Mouse (Mus musculus) cerebellum, postnatal 4 days (tissue): ENCODE results near the gene Vim.

Experiments used
- DNase-seq, 2 experiments: peaks; one replicate each; pipeline ENCODE4 v3.0.0; 2022; ENCODE audit warnings: low spot score in 2 of 2, mixed read lengths in 1 of 2

Vim gene

DNA sequence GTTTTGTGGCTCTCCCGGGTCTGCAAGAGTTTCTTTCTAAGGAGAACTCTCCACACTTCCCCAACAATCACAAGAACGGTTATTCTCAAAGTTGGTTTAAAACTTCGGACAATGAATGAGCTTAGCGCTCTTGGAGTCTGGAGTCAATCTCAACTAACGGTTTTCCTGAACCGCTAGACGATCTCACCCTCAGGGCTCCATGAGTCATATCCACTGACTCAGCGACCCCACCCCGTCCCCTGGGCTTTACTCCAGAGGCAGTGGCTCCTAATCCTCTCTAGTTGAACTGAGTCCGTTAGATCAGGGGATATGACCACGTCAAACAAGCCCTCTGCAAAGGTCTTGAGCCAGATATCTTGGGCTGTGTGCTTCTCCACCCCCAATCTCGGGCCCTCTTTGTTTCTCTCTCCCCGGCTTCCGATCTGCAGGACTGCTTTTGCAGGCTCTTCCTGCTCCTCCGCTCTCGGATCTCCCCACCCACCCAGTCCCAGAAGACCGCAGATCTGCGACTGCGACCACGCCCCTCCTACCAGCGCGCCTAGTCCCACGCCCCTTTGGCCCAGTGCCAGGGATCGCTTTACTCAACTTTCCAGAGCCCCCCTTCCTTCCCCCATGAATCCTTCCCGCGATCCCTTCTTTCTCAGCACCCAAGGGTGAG is at the start of gene Vim:
Gene Vim, plus strand, starts transcription at position 520 of the 658 bp plus-strand sequence.
- peak; percentile 60 to 90 for DNase-seq

- DNase-seq = no peak
Observed at GRCm38 (mm10) chr2:13526205-13526604, 47.5 kb upstream of the Vim start.

DNA sequence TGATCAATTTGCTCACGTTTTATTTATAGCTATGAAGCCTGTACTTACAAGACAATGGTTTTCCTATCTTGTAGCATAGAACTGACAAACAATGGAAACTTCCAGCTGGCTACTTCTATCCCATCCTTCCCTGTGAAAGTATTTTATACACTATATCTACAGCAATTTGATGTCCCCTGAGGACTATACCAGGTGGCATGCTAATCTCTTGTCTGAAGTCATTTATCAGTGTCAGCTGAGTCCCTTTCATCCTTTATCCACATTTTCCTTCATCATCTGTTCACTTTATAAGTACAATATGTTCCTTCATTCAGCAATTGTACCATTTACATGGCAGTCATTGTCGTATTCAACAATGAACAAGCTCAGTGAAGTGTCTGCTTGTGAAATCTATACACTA is 46.6 kb upstream of the Vim start:
- no peak for DNase-seq

DNA sequence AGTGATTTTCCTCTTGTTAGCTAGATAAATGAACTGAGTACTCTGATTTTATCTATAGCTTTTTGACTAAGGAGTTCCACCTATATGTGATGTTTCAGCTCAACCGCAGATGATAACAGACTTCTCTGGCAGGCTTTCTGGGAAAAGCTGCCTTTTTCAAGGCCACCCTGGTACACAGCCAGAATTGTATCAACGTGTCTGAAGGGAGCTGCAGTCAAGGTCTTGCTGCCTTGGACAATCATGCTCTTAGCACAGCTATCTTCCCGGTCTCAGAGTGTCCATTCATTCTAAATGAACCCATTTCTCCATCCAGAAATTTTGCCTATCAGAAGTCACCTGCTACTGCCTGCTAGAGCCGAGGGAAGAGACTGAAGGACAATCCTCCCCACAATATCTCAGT is 46.2 kb upstream of the Vim start:
- no peak for DNase-seq

DNA sequence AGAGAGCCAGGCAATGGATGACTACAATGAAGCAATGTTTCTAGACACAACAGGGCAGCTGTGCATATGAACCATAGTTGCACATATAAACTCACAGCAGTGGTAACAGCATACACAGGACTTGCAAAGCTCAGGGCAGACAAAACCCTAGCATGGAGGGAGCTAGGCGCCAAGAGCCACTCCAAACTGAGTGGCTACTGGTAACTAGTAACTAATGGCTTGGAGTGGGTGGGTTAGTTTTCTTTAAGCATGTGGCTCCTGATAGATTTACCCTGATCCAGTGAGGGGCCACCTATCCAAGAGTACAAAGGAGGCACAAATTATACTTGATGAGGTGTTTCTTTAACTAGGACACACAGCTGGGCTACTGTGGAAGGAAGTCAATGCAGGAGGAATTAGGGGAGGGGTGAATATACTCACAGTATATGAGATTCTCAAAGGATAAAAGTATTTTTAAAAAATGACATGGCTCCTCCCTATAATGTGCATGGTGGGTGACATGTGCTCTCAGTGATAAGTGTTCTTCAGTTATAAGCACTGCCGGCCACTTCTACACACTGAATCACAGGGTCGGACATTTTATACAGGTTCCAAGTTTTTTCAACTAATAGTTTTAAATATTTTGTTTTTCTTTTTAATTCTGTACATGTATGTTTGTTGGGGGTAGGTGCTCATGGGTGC is 44.3 kb upstream of the Vim start:
- DNase-seq = no peak

- no peak for DNase-seq
Observed at GRCm38 (mm10) chr2:13530639-13531038, 43.1 kb upstream of the Vim start.

- DNase-seq = no peak
Observed at GRCm38 (mm10) chr2:13536747-13537146, 37.0 kb upstream of the Vim start.

- no peak for DNase-seq
Observed at GRCm38 (mm10) chr2:13537733-13538132, 36.0 kb upstream of the Vim start.

DNA sequence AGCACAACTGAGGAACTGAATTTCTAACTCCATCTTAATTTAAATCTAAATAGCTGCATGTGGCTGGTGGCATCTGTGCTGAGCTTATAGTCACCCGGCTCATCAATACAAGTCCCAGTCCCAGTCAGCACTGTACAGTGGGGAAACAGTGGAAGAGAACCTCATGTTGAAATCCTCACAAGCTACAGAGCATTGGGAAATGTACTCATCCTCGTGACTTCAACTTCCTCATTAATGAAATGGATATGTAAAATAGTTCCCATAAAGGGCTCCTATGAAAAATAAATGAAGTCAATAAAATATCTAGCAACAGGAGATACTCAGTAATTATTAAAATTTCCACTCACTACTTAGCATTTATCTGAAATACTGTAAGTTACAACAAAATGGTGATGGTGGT is 35.5 kb upstream of the Vim start:
- DNase-seq = no peak

DNA sequence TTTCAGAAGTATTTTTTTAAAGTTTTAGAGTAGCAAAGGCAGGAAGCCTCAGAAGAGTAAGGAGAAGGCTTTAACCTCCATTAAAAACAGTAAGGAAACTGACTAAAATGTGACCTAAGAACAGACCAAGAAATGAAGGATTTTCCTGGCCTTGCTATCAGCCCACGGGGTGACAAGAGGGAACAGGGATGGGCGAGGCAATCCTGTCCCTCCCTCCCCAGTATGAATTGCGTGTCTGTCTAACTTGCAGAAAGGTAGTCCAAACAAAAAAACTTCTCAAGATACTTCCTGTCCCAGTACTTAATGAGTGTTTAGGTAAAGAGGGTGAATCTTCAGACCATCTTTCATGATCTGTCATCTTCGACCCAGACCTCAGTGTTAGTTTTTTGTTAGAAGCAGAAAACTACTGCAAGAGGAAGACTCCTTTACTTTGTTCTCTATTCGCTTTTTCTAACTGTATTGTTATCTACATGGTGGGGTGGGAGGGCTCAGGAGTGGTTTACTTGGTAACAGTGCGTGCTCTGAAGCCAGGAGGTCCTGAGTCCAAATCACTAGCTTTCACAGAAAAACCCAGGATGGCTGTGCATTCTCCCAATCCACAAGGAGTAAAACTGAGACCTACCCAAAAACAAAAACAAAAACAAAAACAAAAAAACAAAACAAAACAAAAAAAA is 34.9 kb upstream of the Vim start:
- no peak for DNase-seq

GRCm38 (mm10) chr2:13539860-13540259 is 33.9 kb upstream of the Vim start:
- no peak for DNase-seq

DNA sequence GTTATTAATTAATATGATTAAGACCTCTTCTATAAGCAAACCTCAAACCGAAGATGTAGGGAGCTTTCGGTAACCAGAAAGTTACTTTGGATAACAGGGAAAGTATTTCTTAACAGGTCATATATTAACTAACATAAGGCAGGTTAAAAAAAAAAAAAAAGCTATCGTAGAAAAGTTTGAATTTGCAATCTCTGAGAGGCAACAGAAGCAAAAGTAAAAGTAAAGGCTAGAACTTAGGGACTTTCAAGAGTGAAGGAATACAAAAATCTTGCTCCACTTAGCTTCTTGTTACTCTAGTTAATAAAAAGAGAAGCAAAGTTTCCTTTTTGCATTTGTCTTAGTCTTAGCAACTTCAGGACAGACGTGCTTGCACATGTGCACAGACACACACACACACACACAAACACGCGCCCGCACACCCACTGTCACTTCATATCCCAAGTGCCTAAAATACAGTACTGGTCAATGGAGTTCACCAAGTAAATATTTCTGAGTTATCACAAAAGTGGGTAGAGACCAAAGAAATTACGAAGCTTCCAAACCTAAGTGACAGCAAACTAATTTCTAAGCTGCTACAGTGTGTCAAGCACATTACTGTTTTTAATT is 30.1 kb upstream of the Vim start:
- DNase-seq = no peak

GRCm38 (mm10) chr2:13544193-13544824 is 29.4 kb upstream of the Vim start, which contains the start of gene Trdmt1:
Gene Trdmt1, minus strand, starts transcription at chr2:13544668.
- DNase-seq = peak; percentile 50 to 72

- DNase-seq = no peak
Observed at GRCm38 (mm10) chr2:13548749-13549148, 25.0 kb upstream of the Vim start.

DNA sequence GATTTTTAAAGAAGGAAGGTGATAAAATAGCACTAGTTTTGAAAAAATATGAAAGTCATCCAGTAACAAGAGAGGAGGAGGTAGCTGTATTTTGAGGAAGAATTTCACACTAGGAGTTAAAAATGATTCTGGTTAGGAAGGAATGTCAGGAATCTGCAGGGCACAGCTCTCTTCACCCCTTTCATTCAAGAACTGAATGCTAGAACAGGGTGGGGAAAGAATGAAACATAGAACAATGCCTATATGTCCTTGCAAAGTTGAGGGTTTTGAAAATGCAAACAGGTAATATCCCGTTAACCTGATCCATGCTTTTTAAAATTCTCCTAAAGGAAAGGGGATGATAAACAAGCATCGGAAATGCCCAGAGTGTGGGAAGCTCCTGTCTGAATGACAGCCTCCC is 19.8 kb upstream of the Vim start:
- no peak for DNase-seq

DNA sequence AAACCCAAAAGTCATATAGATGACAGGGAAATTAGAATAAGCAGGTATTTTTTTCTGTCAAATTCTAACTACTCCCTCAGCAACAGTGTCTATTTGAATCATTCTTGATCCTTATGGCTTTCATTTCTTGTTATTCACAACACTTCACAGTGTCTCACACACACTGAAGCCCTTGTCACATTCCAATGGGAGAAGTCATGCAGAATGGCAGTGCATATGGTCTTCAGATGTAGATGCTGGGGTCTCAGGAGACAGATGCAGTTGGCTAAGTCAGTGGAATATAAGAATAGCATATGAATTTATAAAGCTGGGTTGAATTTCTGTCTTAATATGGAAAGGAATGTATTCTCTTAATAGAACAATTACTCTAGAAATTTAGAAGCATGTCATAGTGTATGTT is 17.5 kb upstream of the Vim start:
- DNase-seq = no peak

GRCm38 (mm10) chr2:13557145-13558030 is 16.3 kb upstream of the Vim start:
- DNase-seq = no peak

- DNase-seq = no peak
Observed at GRCm38 (mm10) chr2:13558607-13559262, 15.0 kb upstream of the Vim start.

- no peak for DNase-seq
Observed at GRCm38 (mm10) chr2:13559303-13559702, 14.4 kb upstream of the Vim start.

DNA sequence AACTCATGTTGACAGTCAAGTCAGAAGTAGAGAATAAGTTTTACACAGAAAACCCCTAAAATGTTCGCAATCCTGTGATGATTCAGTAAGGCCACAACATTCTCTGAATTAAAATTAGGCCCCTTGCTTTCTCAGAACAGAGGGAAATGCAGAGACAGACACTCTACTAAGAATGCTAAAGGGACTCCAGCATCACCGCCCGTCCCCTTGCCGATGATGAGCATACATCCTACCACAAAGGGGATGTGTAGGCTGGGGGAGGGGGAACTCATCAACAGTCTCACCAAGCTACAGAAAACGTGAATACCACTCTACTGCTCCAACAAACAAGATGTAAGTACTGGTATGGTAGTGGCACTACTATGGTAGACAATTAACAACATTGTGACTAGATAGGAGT is 14.0 kb upstream of the Vim start:
- DNase-seq = no peak

GRCm38 (mm10) chr2:13560396-13560795 is 13.3 kb upstream of the Vim start:
- DNase-seq = no peak
